Mouse (Mus musculus) ES-E14 (cell line): ENCODE data around the gene Plekhg5. TPM values are rescaled to one million over a fixed set of nuclear protein-coding genes. Genes with fewer than 3 reads are reported as not detected.

ENCODE experiments used
- total RNA-seq: library from RNA; depleted of rRNA; stranded (reverse); fragments of 300-350 nt; gene quantifications from 2 replicates; pipeline ENCODE4 v1.2.3, GENCODE M21; 2012; rRNA removed

Plekhg5 gene
- total RNA-seq, 1 experiment, result 37.3 TPM

Other genes starting within 250 kb of the Plekhg5 start
- gene Camta1, start 210.6 kb upstream of the Plekhg5 start, total RNA-seq, result 9.3 and 15.5 TPM in 2 replicates
- gene Dnajc11, start 138.8 kb upstream of the Plekhg5 start, total RNA-seq, result 98.2 and 103 TPM in 2 replicates
- gene Thap3, start 83.5 kb upstream of the Plekhg5 start, total RNA-seq, result 7.6 and 12.5 TPM in 2 replicates
- gene Phf13, start 76.2 kb upstream of the Plekhg5 start, total RNA-seq, result 22.2 and 29.2 TPM in 2 replicates
- gene Klhl21, start 63.7 kb upstream of the Plekhg5 start, total RNA-seq, result 19.7 and 21.0 TPM in 2 replicates
- gene Zbtb48, start 44.8 kb upstream of the Plekhg5 start, total RNA-seq, result 18.7 and 31.7 TPM in 2 replicates
- gene Tas1r1, start 33.9 kb upstream of the Plekhg5 start, total RNA-seq, result 1.9 and 3.0 TPM in 2 replicates
- gene Nol9, start 33.2 kb upstream of the Plekhg5 start, total RNA-seq, result 70.1 and 81.7 TPM in 2 replicates
- 3.8 and 5.7 TPM in 2 replicates for gene Tnfrsf25, start 43.4 kb downstream of the Plekhg5 start, total RNA-seq
- 5.6 and 6.6 TPM in 2 replicates for gene Espn, start 79.9 kb downstream of the Plekhg5 start, total RNA-seq
- gene Hes2, start 86.4 kb downstream of the Plekhg5 start, total RNA-seq, result 0.32 and 0.58 TPM in 2 replicates
- 38.8 and 51.9 TPM in 2 replicates for gene Acot7, start 105.6 kb downstream of the Plekhg5 start, total RNA-seq
- 5.1 and 7.2 TPM in 2 replicates for gene Gpr153, start 201.7 kb downstream of the Plekhg5 start, total RNA-seq
- gene Hes3, start 219.2 kb downstream of the Plekhg5 start, total RNA-seq, result 0.58 and 1.1 TPM in 2 replicates
- 47.7 and 61.4 TPM in 2 replicates for gene Icmt, start 224.7 kb downstream of the Plekhg5 start, total RNA-seq
- 4.6 and 9.0 TPM in 2 replicates for gene Rnf207, start 246.5 kb downstream of the Plekhg5 start, total RNA-seq